Mouse (Mus musculus): ENCODE data around the gene Las1l.

GRCm38 (mm10) chrX:95956497-95957293, at the start of gene Las1l:
- TF ChIP-seq GATA1 (IDR thresholded peaks at IDR 0.05; ENCODE audit: low read length) (no peak), TAL1 (IDR thresholded peaks at IDR 0.05; ENCODE audit: low read length) (no peak)

All from erythroblast, embryonic 14.5 days (primary cell).